Mouse (Mus musculus) E14TG2a.4 (cell line): Measurements from ENCODE around the gene Mypn.

ENCODE experiments used
- H3K27me3 ChIP-seq: 2 replicates; pipeline ENCODE4 v1.6.1; 2014; ENCODE audit warnings: low read length, control low read depth; ENCODE audit not compliant: insufficient read depth
- H3K36me3 ChIP-seq: 2 replicates; pipeline ENCODE4 v1.6.1; 2014; ENCODE audit warnings: low read length, control low read depth; ENCODE audit not compliant: insufficient read depth
- H3K4me1 ChIP-seq: replicated peaks from 2 replicates; pipeline ENCODE4 v1.6.1; 2014; ENCODE audit warnings: low read depth, low read length, control low read depth
- H3K4me3 ChIP-seq: replicated peaks from 2 replicates; pipeline ENCODE4 v1.5.1; 2014; ENCODE audit warnings: mild to moderate bottlenecking, low read length
- H3K9me3 ChIP-seq: 2 replicates; pipeline ENCODE4 v1.6.1; 2014; ENCODE audit warnings: low read length, control low read depth
- CTCF ChIP-seq: conservative IDR thresholded peaks from 2 replicates; pipeline ENCODE4 v1.5.1; 2014; ENCODE audit warnings: low read length
- NANOG ChIP-seq: IDR thresholded peaks from 2 replicates; pipeline ENCODE4 v1.6.1; 2014; ENCODE audit warnings: borderline replicate concordance, low read length, mixed read lengths
- POU5F1 ChIP-seq: IDR thresholded peaks from 2 replicates; pipeline ENCODE4 v1.6.1; 2014; ENCODE audit warnings: low read length, borderline replicate concordance

Mypn gene

DNA sequence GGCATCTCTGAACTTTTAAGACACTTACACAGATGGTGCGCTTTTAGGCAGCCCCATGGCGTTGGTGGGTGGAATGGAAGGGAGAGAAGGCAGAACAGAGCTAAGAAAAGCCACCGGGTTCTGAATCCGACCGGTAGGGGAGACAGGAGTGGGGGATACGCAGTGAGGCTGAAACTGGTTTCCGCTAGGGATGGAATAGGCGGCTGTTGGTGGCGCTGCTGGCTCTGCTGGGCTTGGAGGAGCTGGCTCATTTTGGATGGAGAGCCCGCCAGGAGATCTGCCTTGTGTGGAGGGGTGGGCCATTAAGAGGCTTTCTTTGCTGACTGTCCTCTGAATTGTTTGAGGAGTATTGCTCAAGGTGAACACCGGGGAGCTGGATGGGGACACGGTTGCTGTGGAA is 68.1 kb downstream of the Mypn start:
- H3K4me3 ChIP-seq = peak overlapping the region; percentile 49
- H3K9me3 ChIP-seq = peaks cover 7% of the 10 kb centered on the region
- peaks cover 13% of the 10 kb centered on the region for H3K4me1 ChIP-seq
- H3K36me3 ChIP-seq = no peaks in the 10 kb centered on the region
- TF ChIP-seq CTCF (peak; percentile 25; the same call in 1 of the 2 replicates), POU5F1 (no peak)
- H3K27me3 ChIP-seq = peaks cover 18% of the 10 kb centered on the region

DNA sequence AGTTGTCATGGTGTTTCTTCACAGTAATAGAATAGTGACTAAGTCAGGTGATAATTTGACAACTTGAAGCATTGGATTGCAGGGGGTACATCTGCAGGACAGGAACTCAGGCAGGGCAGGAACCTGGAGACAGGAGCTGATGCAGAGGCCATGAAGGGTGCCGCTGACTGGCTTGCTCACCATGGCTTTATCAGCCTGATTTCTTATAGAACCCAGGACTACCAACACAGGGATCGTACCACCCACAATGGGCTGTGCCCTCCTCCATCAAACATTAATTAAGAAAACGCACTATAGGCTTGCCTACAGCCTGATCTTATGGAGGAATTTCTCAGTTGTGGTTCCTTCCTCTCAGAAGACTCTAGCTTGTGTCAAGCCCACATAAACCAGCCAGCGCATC is 70.4 kb downstream of the Mypn start:
- Histone ChIP-seq H3K4me3 (no peak overlapping the region), H3K4me1 (peaks cover 13% of the 10 kb centered on the region), H3K36me3 (no peaks in the 10 kb centered on the region), H3K9me3 (peaks cover 7% of the 10 kb centered on the region), H3K27me3 (peaks cover 18% of the 10 kb centered on the region)
- no peak for TF ChIP-seq CTCF
- TF ChIP-seq NANOG = no peak
- TF ChIP-seq POU5F1 = no peak

GRCm38 (mm10) chr10:63132356-63132755 is 71.4 kb downstream of the Mypn start:
- H3K4me1 ChIP-seq = peaks cover 13% of the 10 kb centered on the region
- peaks cover 7% of the 10 kb centered on the region for H3K9me3 ChIP-seq
- no peak for TF ChIP-seq NANOG
- no peak for TF ChIP-seq POU5F1
- TF ChIP-seq CTCF = no peak
- no peak overlapping the region for H3K4me3 ChIP-seq
- no peaks in the 10 kb centered on the region for H3K36me3 ChIP-seq
- peaks cover 18% of the 10 kb centered on the region for H3K27me3 ChIP-seq

DNA sequence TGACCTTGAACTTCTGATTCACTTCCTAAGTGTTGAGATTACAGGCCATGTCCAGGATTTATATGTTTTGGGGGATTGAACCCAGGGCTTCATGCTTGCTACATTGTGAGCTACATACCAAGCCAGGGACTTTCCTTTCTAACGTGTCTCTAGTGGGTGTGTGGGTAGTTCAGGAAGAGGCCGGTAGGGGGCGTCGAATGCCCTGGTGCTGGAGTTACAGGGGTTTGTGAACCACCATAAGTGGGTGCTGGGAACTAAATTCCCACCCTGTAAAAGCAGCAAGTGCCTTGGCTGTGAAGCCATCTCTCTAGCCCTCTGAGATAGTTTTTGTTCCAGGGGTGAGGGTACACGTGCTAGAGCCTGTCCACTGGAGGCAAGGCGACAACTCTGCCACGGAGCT is 73.3 kb downstream of the Mypn start:
- Histone ChIP-seq H3K36me3 (no peaks in the 10 kb centered on the region), H3K27me3 (peaks cover 11% of the 10 kb centered on the region), H3K4me3 (no peak overlapping the region), H3K9me3 (peaks cover 7% of the 10 kb centered on the region), H3K4me1 (peaks cover under 1% of the 10 kb centered on the region)
- peak; percentile 66 for TF ChIP-seq CTCF
- TF ChIP-seq POU5F1 = no peak

DNA sequence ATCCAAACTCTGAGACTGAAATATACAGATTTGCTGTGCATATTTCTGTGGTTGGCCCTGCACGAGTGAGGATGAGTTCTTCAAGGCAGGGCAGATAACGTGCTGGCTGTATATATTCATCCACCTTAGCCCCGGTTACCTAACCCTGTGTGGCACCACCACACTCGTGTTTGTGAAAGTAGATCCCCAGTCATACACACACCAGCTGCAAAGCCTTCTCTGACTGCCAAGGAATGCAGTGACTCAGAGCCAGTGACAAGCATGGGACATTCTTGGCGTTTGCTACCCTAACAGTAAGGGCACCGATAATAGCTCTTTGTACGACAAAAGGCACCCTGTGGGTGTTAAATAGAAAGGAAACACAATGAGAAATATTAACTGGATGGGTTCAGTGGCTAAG is 75.5 kb downstream of the Mypn start:
- H3K27me3 ChIP-seq = no peaks in the 10 kb centered on the region
- no peak for TF ChIP-seq POU5F1
- no peak for TF ChIP-seq CTCF
- no peak for TF ChIP-seq NANOG
- H3K4me3 ChIP-seq = no peak overlapping the region
- no peaks in the 10 kb centered on the region for H3K4me1 ChIP-seq
- peaks cover 5% of the 10 kb centered on the region for H3K9me3 ChIP-seq
- no peaks in the 10 kb centered on the region for H3K36me3 ChIP-seq

GRCm38 (mm10) chr10:63127156-63127555 is 76.6 kb downstream of the Mypn start:
- Histone ChIP-seq H3K4me3 (no peak overlapping the region), H3K4me1 (peaks cover 7% of the 10 kb centered on the region), H3K27me3 (no peaks in the 10 kb centered on the region), H3K9me3 (no peaks in the 10 kb centered on the region), H3K36me3 (no peaks in the 10 kb centered on the region)
- no peak for TF ChIP-seq NANOG
- TF ChIP-seq CTCF = no peak
- no peak for TF ChIP-seq POU5F1

DNA sequence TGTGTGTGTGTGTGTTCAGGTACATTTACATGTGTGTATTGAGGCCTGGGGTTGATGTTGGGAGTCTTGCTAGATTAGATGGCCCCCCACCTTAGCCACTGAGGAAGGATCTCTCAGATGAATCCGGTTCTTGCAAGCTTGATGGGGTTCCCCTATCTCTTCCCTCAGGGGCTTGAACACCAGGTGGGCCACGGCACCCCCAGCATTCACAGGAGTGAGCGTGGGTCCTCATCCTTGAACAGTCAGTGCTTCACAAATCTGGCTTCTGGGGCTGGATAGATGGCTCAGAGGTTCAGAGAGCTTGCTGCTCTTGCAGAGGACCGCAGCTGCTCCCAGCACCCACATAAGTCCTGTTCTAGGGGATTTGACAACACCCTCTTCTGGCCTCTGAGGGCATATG is 77.6 kb downstream of the Mypn start:
- Histone ChIP-seq H3K27me3 (no peaks in the 10 kb centered on the region), H3K4me1 (peaks cover 16% of the 10 kb centered on the region), H3K9me3 (no peaks in the 10 kb centered on the region), H3K36me3 (no peaks in the 10 kb centered on the region), H3K4me3 (no peak overlapping the region)
- TF ChIP-seq POU5F1 (no peak), NANOG (no peak), CTCF (no peak)

GRCm38 (mm10) chr10:63125343-63125742 is 78.4 kb downstream of the Mypn start:
- Histone ChIP-seq H3K9me3 (no peaks in the 10 kb centered on the region), H3K4me1 (peaks cover 16% of the 10 kb centered on the region), H3K27me3 (no peaks in the 10 kb centered on the region), H3K4me3 (no peak overlapping the region), H3K36me3 (no peaks in the 10 kb centered on the region)
- TF ChIP-seq CTCF (peak; percentile 46), POU5F1 (no peak)

GRCm38 (mm10) chr10:63124016-63124415 is 79.7 kb downstream of the Mypn start:
- Histone ChIP-seq H3K4me1 (peaks cover 16% of the 10 kb centered on the region), H3K9me3 (no peaks in the 10 kb centered on the region), H3K27me3 (no peaks in the 10 kb centered on the region), H3K4me3 (no peak overlapping the region), H3K36me3 (no peaks in the 10 kb centered on the region)
- TF ChIP-seq POU5F1 (no peak), NANOG (no peak)
